Mouse (Mus musculus): ENCODE measurements around the gene Arid3a. TPM values are rescaled to one million over a fixed set of nuclear protein-coding genes. Genes with fewer than 3 reads are reported as not detected.

Gene Arid3a
- total RNA-seq, 2 experiments from 2014 or later = 1.8 to 2.1 TPM

DNA sequence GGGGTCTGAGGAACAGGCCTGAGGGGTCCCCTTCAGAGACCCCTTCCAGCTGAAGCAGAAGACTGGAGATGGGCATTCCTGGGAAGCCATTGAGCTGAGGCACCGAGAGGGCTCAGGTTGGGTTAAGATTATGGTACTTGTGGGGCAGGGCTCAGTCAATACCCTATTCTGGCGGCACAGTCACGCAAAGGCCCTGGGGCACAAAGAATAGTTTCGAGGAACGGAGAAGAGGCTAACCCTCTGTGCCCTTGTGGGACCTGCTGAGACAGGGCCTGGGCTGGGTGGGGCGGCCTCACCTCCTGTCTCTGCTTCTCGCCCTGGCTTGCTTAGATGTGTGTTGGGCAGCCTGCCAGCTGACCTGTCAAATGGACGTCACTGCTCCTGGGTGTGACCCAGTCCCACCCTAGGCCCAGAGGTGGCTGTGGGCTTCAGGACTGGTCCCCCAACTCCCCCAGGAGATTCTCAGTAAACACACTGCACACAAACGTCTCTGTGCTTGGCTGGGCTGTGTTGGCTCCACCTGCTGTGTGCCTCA is 6.4 kb downstream of the Arid3a start:
- no peak for TF ChIP-seq CTCF (IDR thresholded peaks at IDR 0.05)
- peak; percentile 52 for DNase-seq
- Histone ChIP-seq H3K4me3 (peak overlapping the region; percentile 1; the same call in 1 of the 2 replicates), H3K27ac (peak overlapping the region; percentile 77)
- intact Hi-C loops (cut with DNase I) = no loop called here

DNA sequence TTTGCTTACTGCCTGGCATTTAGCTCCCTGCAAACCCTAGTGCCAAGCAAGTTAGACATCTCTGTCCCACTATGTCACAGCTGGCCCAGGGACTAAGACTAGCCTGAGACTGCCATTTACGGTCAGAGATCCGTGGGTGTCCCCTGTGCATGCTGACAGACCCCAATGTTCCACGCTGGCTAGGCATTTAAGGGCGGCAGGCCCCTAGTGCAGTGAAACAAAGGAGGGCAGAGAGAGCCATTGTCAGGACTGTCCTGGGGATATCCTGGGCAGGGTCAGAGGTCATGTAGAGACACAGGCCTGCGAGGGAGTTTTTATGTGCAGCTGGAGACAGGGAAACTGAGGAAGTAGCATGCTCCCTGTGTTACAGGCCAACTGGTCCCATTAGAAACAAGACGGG is 7.0 kb downstream of the Arid3a start:
- no peak for TF ChIP-seq CTCF (IDR thresholded peaks at IDR 0.05)
- intact Hi-C loops (cut with DNase I) = no loop called here
- Histone ChIP-seq H3K27ac (peak overlapping the region; percentile 77), H3K4me3 (peak overlapping the region; percentile 5)
- no peak for DNase-seq

DNA sequence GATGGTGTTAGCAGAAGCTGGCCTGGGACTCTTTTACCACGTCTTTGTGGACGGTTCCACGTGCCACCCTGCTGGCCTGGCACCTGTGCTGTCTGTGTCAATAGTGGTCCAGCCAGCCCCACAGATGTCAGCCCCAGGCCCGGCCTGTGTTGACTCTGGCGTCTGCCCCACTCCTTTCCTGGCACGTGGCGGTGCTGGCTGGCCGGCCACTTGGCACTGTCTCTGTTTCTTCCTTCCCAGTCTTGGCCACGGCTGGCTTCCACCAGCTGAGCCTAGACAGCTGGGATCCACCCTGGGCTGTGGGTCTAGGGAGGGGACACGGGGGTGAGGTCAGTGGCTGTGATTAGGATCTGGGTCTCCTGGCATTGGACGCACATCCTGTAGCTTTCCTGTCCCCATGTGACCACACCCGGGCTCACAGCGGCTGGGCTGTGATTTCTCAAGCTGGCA is 7.5 kb downstream of the Arid3a start:
- no peak for TF ChIP-seq CTCF (IDR thresholded peaks at IDR 0.05)
- peak overlapping the region; percentile 5 for H3K4me3 ChIP-seq
- peak overlapping the region; percentile 77 for H3K27ac ChIP-seq
- peak; percentile 96 for DNase-seq
- intact Hi-C loops (cut with DNase I) = no loop called here

- Histone ChIP-seq H3K4me3 (0 out of 2 replicates have a peak overlapping the region, but pooled peaks have one; percentile 5), H3K27ac (peak overlapping the region; percentile 77)
- TF ChIP-seq CTCF (IDR thresholded peaks at IDR 0.05) = no peak
- intact Hi-C loops (cut with DNase I) = no loop called here
- DNase-seq = no peak
These were observed 8.1 kb downstream of the Arid3a start for GRCm38 (mm10) chr10:79934794-79935569.

DNA sequence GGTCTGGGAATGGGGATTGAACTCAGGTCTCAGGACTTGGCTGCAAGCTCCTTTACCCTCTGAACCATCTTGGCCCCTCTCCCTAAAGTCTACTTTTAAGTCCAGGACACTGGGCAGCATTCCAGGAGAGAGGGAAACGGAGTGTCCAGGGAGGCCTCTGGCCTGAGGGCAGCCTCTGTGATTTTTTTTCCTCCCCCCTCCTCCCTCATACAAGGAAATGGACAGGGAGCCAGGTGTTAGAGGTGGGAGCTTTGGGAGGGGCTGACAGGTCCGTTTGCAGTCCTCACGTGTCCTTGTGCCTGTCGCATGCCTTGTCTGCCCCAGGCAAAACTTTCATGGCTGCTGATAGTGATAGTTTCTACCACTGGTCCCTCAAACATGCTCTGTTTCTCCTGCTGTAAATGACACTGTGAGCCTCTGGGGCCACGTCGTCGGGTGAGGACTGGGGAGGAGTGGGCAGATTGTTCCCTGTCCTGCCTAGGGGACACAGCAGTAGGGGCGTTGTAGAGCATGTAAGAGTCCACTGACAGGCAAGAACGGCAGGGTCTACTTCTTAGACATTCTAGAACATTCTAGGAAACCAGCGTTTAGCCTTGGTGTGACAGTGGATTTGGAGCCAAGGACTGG is 9.6 kb downstream of the Arid3a start:
- H3K27ac ChIP-seq = peak overlapping the region; percentile 63
- DNase-seq = no peak
- no peak for TF ChIP-seq CTCF (IDR thresholded peaks at IDR 0.05)
- intact Hi-C loops (cut with DNase I) = loop anchor here (2.0 kb wide), 1 partner anchor 16 kb away; no protein-coding TSS in a partner anchor
- peak overlapping the region; percentile 55 for H3K4me3 ChIP-seq

DNA sequence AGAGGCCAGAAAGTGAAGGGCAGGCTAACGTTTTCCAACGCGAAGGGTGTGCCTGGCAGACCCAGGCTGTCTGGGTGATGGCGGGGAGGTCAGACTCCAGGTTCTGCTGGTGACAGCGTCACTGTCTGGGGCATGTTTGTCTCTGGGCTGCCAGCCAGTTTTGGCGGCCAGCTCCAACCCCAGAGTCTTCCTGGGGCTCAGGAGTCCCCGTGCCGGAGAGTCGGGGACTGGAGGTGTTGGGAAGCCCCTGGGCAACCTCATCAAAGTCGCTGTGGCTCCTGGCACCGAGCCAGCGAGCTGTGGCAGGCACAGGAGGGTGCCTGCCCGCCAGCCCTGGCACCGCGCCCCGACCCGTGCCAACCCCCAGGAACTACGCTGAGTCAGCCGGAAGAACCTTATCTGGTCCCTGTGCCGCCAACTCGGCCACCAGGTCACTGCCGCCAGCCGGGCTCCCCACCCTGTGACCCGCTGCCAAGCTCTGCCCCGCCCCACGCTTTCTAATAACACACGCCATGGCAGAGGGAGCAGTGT is 10.1 kb downstream of the Arid3a start:
- Histone ChIP-seq H3K27ac (peak overlapping the region; percentile 63), H3K4me3 (peak overlapping the region; percentile 55)
- TF ChIP-seq CTCF (IDR thresholded peaks at IDR 0.05) = no peak

DNA sequence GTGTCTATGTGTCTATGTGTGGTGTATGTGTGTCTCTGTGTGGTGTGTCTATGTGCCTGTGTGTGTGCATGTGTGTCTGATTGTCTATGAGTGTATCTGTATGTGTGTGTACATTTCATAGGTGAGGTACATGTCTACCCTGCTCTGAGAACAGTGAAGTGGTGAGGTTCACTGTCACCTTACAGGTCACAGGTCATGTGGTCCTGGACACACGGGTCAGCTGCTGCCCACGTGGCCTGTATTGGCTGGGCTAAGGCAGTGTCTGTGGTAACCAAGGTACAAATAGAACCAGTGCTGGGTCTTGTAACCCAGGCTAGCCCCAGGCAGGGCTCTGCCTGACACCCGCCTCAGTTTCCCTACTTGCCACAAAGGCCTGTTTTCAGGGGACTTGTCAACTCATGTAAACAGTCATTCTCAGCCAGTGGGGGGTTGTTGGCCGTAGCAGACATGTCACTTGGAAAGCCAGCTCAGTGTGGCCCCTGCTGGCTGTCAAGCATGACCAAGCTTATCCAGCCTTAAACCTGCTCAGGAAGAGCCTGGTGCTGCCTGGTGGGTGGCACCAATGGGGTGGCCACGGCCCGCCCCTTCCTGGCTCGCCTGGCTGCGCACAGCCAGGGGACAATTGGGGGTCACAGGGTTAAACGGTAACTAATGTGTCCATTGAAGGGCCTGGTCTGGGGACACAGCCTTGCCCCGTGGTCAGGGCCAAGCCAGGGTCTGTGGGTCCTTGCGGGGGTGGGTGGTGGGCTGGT is 11.1 kb downstream of the Arid3a start:
- no peak for TF ChIP-seq CTCF (IDR thresholded peaks at IDR 0.05)
- intact Hi-C loops (cut with DNase I) = loop anchor here (2.0 kb wide), 1 partner anchor 15 kb away; no protein-coding TSS in a partner anchor
- H3K27ac ChIP-seq = no peak overlapping the region
- no peak for DNase-seq
- no peak overlapping the region for H3K4me3 ChIP-seq

More for the DNA sequence above, 10.1 kb downstream of the Arid3a start:
- intact Hi-C loops (cut with DNase I) = loop anchor here (2.0 kb wide), 1 partner anchor 16 kb away; no protein-coding TSS in a partner anchor
- DNase-seq = peak; percentile 88

GRCm38 (mm10) chr10:79940749-79941148 is 13.9 kb downstream of the Arid3a start:
- no peak overlapping the region for H3K4me3 ChIP-seq
- intact Hi-C loops (cut with DNase I) = no loop called here
- DNase-seq = peak; percentile 48
- H3K27ac ChIP-seq = no peak overlapping the region
- no peak for TF ChIP-seq CTCF (IDR thresholded peaks at IDR 0.05)

DNA sequence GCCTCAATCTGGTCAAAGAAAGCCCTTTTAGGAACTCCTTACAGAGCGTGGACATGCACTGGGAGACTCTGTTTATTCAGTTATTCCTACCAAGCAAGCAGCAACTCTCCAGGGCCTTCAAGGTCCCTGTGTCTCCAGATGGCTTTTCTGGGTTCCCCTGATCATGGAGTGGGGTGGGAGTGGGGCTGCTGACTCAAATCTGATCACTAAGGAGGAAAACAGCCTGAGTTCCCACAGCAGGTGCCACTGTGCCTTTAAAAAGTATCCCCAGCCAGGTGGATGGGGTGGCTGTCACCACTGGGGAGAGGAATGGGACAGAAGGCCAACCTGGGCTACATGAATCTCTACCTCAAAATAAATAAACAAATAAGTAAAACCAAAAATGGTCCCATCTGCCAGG is 16.1 kb downstream of the Arid3a start:
- DNase-seq = no peak
- intact Hi-C loops (cut with DNase I) = no loop called here
- H3K4me3 ChIP-seq = no peak overlapping the region
- no peak overlapping the region for H3K27ac ChIP-seq
- no peak for TF ChIP-seq CTCF (IDR thresholded peaks at IDR 0.05)

- DNase-seq = no peak
- H3K4me3 ChIP-seq = no peak overlapping the region
- no peak for TF ChIP-seq CTCF (IDR thresholded peaks at IDR 0.05)
- H3K27ac ChIP-seq = no peak overlapping the region
- intact Hi-C loops (cut with DNase I) = no loop called here
These were observed 16.6 kb downstream of the Arid3a start for GRCm38 (mm10) chr10:79943471-79943901.

DNA sequence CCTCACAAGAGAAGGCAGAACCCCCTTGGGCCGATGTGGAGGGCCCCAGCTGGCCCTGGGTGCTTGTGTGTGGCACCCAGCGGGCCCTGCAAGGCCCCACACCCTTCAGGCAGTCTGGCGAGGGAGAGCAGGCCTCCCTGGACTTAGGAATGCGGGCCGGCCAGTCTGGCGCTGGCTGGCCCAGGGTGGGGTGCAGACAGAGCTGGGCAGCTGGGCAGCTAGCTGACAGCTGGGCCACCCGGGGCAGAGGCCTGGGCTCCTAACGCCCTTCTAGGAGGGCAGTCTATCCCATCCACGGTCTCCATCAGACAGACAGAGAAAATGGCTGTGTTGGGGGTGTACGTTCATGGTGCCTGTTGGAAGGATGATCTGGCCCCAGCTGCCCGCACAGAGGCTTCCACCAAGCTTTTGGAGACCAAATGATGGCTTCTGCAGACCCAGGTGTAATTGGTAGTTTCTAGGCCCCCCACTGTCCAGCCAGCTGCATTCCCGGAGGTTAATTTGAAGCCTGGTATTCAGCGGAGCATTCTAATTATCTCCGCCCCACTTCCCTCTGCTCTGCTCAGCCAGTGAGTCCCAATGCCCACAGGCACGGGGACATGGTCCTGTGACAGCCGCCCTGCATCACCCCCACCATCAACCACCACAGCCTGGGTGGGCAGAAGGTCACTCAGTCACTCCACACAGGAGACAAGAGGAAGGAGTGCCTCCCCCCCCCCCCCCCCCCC is 18.8 kb downstream of the Arid3a start:
- intact Hi-C loops (cut with DNase I) = no loop called here
- no peak for TF ChIP-seq CTCF (IDR thresholded peaks at IDR 0.05)
- Histone ChIP-seq H3K27ac (no peak overlapping the region), H3K4me3 (no peak overlapping the region)
- DNase-seq = no peak

All from gastrocnemius, adult 2 months (tissue).